Mouse (Mus musculus): ENCODE measurements around the gene Olfr141.

Olfr141 gene

DNA sequence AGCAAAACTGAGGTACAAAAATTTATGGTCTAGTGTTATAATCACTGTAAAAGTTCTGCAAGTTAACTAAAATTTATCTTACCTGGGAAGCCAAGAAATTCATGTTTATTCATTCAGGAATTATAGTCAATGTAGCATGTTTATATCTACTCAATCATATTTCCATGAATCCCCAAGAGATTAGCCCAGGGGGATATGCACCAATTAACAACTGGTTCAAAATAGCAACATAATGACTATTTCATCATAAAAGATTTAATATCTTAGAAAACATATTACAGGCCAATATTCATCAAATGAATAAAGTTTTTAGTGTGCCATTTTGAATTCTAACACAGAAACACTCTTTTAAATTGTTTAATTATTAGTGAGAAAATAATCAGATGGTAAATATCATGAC lies at the start of gene Olfr141:
TSS of gene Olfr141 (minus strand) at position 101 of the 400 bp plus-strand sequence.
- DNase-seq (ENCODE audit: low read depth) = no peak

- DNase-seq (ENCODE audit: low read depth) = no peak
Observed at GRCm38 (mm10) chr2:86851596-86851995, 41.8 kb upstream of the Olfr141 start, which contains the start of gene Olfr1095. Olfr1095 (minus strand) TSS chr2:86851696.

DNA sequence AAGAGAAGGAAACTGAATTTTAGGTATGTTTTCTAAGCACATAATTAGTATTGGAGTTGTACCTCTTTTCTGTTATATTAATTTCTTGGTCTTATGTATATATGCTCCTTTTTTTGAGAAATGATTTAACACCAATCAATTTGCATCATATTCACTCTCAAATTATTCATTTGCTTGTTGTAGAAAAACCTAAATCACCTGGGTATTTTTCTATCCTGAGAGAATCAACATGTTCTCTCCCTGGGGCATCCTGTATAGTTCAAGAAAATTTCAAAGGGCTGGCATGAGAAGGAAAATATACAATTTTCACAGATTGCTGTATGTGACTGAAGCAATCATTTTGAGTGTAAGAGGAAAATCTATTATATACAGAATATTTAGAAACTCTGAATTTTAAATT lies 14.5 kb upstream of the Olfr141 start, which contains the start of gene Olfr1094:
TSS of gene Olfr1094 (plus strand) at position 301 of the 400 bp plus-strand sequence.
- no peak for DNase-seq (ENCODE audit: low read depth)

DNA sequence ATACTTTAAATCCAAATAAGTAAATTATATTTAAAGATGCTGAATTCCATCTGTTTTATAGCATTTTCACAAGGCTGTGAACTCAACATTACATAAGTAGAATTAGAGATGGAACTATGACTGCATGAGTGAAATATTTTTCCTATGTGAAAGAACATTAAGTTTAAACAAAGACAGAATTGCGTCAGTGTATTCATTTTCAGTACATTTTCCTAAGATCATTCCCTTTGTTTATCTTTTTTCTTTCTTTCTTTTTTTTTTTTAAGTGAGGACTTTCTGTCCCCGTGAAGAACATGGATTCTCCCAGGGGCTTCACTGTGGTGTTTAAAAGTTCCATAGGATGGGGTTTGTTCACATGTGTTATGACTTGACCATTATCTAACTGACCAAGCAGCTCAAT lies 27.6 kb downstream of the Olfr141 start, which contains the start of gene Olfr1093:
TSS of gene Olfr1093 (plus strand) at position 301 of the 400 bp plus-strand sequence.
- no peak for DNase-seq (ENCODE audit: low read depth)

DNA sequence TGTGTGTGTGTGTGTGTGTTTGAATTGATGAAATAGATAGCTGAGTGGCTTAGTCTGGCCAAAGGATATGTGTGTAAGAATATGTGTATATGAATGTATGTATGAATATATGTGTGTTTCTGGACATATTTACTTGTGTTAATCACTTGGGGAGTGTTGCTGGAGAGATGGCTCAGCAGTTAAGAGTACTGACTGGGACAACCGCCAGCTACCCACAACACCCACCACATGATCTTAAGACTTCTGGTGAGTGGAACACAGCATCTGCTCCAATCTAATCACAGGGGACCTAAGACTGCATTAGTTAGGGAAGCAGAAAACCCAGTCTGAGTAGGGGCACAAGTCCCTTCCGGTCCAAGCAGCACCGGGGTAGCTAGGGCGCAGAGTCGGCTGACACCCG lies 48.8 kb downstream of the Olfr141 start:
- DNase-seq (ENCODE audit: low read depth) = no peak

DNA sequence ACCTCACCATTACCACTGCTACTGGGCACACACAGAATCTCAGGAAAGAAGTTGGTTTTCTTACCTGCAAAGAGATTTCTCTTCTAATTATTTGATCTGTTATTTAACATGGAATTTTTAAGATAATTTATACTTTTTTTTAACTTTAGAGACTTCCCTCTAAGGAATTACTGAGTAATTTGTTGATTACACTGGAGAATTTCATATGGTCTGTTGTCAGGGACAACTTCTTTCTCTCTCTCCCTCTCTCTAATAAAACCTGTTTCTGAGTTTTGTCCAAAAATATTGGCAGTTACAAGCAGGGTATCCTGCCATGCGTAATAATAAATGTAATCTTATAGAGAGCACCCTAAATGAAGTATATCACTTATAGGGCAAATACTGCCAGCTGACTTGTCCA lies 50.9 kb downstream of the Olfr141 start, which contains the start of gene Olfr1090:
TSS of gene Olfr1090 (minus strand) at position 101 of the 400 bp plus-strand sequence.
- DNase-seq (ENCODE audit: low read depth) = no peak
